In genomic region chr3:59135911-59136653, GRCm38 (mm10) we compare ENCODE assay signal across 21 mouse cellular contexts. TPM values are rescaled to one million over a fixed set of nuclear protein-coding genes. Genes with fewer than 3 reads are reported as not detected.
A peak's percentile ranks its signal among the peaks of the same experiment; 100 is the strongest.
DNase-seq lines count a peak whose midpoint lies in the region; ATAC-seq and TF ChIP-seq lines count a peak whose summit lies in the region.
"Had no signal": no experiment of that assay in that cellular context is flagged by ENCODE, and none has a peak within 500 bp of the region (broad histone marks: within the 10 kb centered on the region; RNA-seq: fewer than 3 reads in every experiment).

No protein-coding gene starts in this region.

- no peak for DNase-seq in hindbrain, embryonic 10.5 days (ENCODE audit: low spot score)
- peak; percentile 36 for DNase-seq in lung, postnatal 0 days (ENCODE audit: low spot score)
- no peak for DNase-seq in lung, postnatal 25 days (ENCODE audit: low spot score)
- DNase-seq in brain, embryonic 14.5 days (ENCODE audit: low read depth): peak; percentile 32
- DNase-seq: cerebellum, adult 8-10 months; gastrocnemius, postnatal 36 days; kidney, adult 8-10 months; kidney, postnatal 14 days; liver, embryonic 13.5 days; right cerebral cortex, postnatal 4 days; thymus, adult 2 months had no signal

- peak; percentile 66 for ATAC-seq in hindbrain, embryonic 15.5 days (ENCODE audit: low FRiP score, low read depth)
- peak; percentile 27; the same call in 1 of the 2 replicates for ATAC-seq in lung, postnatal 0 days
- peak; percentile 39; the same call in 1 of the 2 replicates for ATAC-seq in midbrain, embryonic 16.5 days
- ATAC-seq in heart, embryonic 11.5 days (replicated peaks; ENCODE audit: insufficient number of reproducible peaks, low FRiP score, low TSS enrichment): no peak

- no peaks in the 10 kb centered on the region for H3K9me3 ChIP-seq in hindbrain, embryonic 15.5 days
- H3K9me3 ChIP-seq in hindbrain, embryonic 10.5 days: no peaks in the 10 kb centered on the region
- no peaks in the 10 kb centered on the region for H3K9me3 ChIP-seq in lung, postnatal 0 days (ENCODE audit: low read length)
- H3K9me3 ChIP-seq in midbrain, embryonic 16.5 days (replicated peaks; ENCODE audit: control insufficient read depth, low read length, poor library complexity, severe bottlenecking): no peaks in the 10 kb centered on the region
- H3K9me3 ChIP-seq in heart, embryonic 11.5 days (replicated peaks; ENCODE audit: control insufficient read depth, low read length): no peaks in the 10 kb centered on the region
- H3K9me3 ChIP-seq: forebrain, embryonic 12.5 days; heart, embryonic 13.5 days; limb, embryonic 13.5 days; liver, embryonic 13.5 days; megakaryocyte, embryonic 14.5 days had no signal

- no peaks in the 10 kb centered on the region for H3K36me3 ChIP-seq in hindbrain, embryonic 15.5 days
- no peaks in the 10 kb centered on the region for H3K36me3 ChIP-seq in hindbrain, embryonic 10.5 days
- H3K36me3 ChIP-seq in lung, postnatal 0 days (ENCODE audit: insufficient read depth, low read length): no peaks in the 10 kb centered on the region
- no peaks in the 10 kb centered on the region for H3K36me3 ChIP-seq in midbrain, embryonic 16.5 days (ENCODE audit: control insufficient read depth, insufficient read depth, low read length)
- H3K36me3 ChIP-seq in heart, embryonic 11.5 days (ENCODE audit: control insufficient read depth, insufficient read depth, low read length): no peaks in the 10 kb centered on the region
- H3K36me3 ChIP-seq: forebrain, embryonic 12.5 days; heart, embryonic 13.5 days; limb, embryonic 13.5 days; liver, embryonic 13.5 days had no signal

- no peak for TF ChIP-seq CTCF in lung, postnatal 0 days (IDR thresholded peaks at IDR 0.05)
- TF ChIP-seq CTCF in brain, embryonic 14.5 days (IDR thresholded peaks at IDR 0.05; ENCODE audit: borderline replicate concordance, extremely low read depth, insufficient read depth, insufficient read length): no peak

- TF ChIP-seq EP300 in lung, postnatal 0 days (IDR thresholded peaks at IDR 0.05): no peak

- 82% methylated on average over 5 of the region's 5 CpGs for WGBS in hindbrain, embryonic 15.5 days
- 81% methylated on average over 5 of the region's 5 CpGs for WGBS in hindbrain, embryonic 10.5 days
- WGBS in lung, postnatal 0 days: 51% methylated on average over 5 of the region's 5 CpGs
- WGBS in midbrain, embryonic 16.5 days: 75% methylated on average over 5 of the region's 5 CpGs
- WGBS in heart, embryonic 11.5 days (ENCODE audit: insufficient replicate concordance): 70% methylated on average over 5 of the region's 5 CpGs

- H3K27ac ChIP-seq in hindbrain, embryonic 15.5 days (replicated peaks): peak overlapping the region; percentile 17; the same call in 1 of the 2 replicates
- H3K27ac ChIP-seq in hindbrain, embryonic 10.5 days: no peak overlapping the region
- H3K27ac ChIP-seq in lung, postnatal 0 days (ENCODE audit: low read length): no peak overlapping the region
- H3K27ac ChIP-seq in midbrain, embryonic 16.5 days (ENCODE audit: low read length): no peak overlapping the region
- H3K27ac ChIP-seq in heart, embryonic 11.5 days (ENCODE audit: low read depth, low read length): no peak overlapping the region
- H3K27ac ChIP-seq: forebrain, embryonic 12.5 days; heart, embryonic 13.5 days; limb, embryonic 13.5 days; liver, embryonic 13.5 days had no signal

- TF ChIP-seq POLR2A in brain, embryonic 14.5 days (IDR thresholded peaks at IDR 0.05; ENCODE audit: borderline replicate concordance, extremely low read depth, insufficient read depth, insufficient read length, poor library complexity, severe bottlenecking): no peak

- H3K4me2 ChIP-seq in hindbrain, embryonic 15.5 days: no peak overlapping the region
- H3K4me2 ChIP-seq in lung, postnatal 0 days (replicated peaks; ENCODE audit: low read depth, low read length): no peak overlapping the region
- no peak overlapping the region for H3K4me2 ChIP-seq in midbrain, embryonic 16.5 days (ENCODE audit: low read length)
- H3K4me2 ChIP-seq in heart, embryonic 11.5 days: no peak overlapping the region
- H3K4me2 ChIP-seq: forebrain, embryonic 12.5 days; heart, embryonic 13.5 days; limb, embryonic 13.5 days; liver, embryonic 13.5 days had no signal

- H3K4me3 ChIP-seq in hindbrain, embryonic 15.5 days: no peak overlapping the region
- H3K4me3 ChIP-seq in hindbrain, embryonic 10.5 days: no peak overlapping the region
- H3K4me3 ChIP-seq in lung, postnatal 0 days (ENCODE audit: low read depth, low read length): no peak overlapping the region
- H3K4me3 ChIP-seq in midbrain, embryonic 16.5 days (ENCODE audit: low read depth, low read length): no peak overlapping the region
- H3K4me3 ChIP-seq in heart, embryonic 11.5 days (ENCODE audit: low read depth, low read length): no peak overlapping the region
- H3K4me3 ChIP-seq: forebrain, embryonic 12.5 days; heart, embryonic 13.5 days; limb, embryonic 13.5 days; liver, embryonic 13.5 days; megakaryocyte, embryonic 14.5 days had no signal

- no peaks in the 10 kb centered on the region for H3K27me3 ChIP-seq in hindbrain, embryonic 15.5 days
- no peaks in the 10 kb centered on the region for H3K27me3 ChIP-seq in hindbrain, embryonic 10.5 days (ENCODE audit: insufficient read depth, poor library complexity, severe bottlenecking)
- no peaks in the 10 kb centered on the region for H3K27me3 ChIP-seq in lung, postnatal 0 days (replicated peaks; ENCODE audit: insufficient read depth, low read length)
- no peaks in the 10 kb centered on the region for H3K27me3 ChIP-seq in midbrain, embryonic 16.5 days (ENCODE audit: control insufficient read depth, insufficient read depth, low read depth, low read length)
- H3K27me3 ChIP-seq in heart, embryonic 11.5 days (ENCODE audit: control insufficient read depth, insufficient read depth, low read length): 0 out of 2 replicates have a peak, but pooled peaks cover 3% of the 10 kb centered on the region
- H3K27me3 ChIP-seq: forebrain, embryonic 12.5 days; limb, embryonic 13.5 days; liver, embryonic 13.5 days; megakaryocyte, embryonic 14.5 days had no signal

- H3K4me1 ChIP-seq in hindbrain, embryonic 15.5 days (replicated peaks): no peaks in the 10 kb centered on the region
- H3K4me1 ChIP-seq in hindbrain, embryonic 10.5 days (replicated peaks): no peaks in the 10 kb centered on the region
- no peaks in the 10 kb centered on the region for H3K4me1 ChIP-seq in lung, postnatal 0 days (ENCODE audit: insufficient read depth, low read depth, low read length)
- no peaks in the 10 kb centered on the region for H3K4me1 ChIP-seq in midbrain, embryonic 16.5 days (ENCODE audit: control insufficient read depth, insufficient read depth, low read length)
- H3K4me1 ChIP-seq in heart, embryonic 11.5 days (ENCODE audit: control insufficient read depth, insufficient read depth, low read length): 0 out of 2 replicates have a peak, but pooled peaks cover 7% of the 10 kb centered on the region
- H3K4me1 ChIP-seq: forebrain, embryonic 12.5 days; limb, embryonic 13.5 days had no signal

- H3K9ac ChIP-seq in hindbrain, embryonic 15.5 days: no peak overlapping the region
- no peak overlapping the region for H3K9ac ChIP-seq in lung, postnatal 0 days (replicated peaks; ENCODE audit: low read depth)
- no peak overlapping the region for H3K9ac ChIP-seq in midbrain, embryonic 16.5 days (ENCODE audit: low read depth, low read length)
- no peak overlapping the region for H3K9ac ChIP-seq in heart, embryonic 11.5 days (ENCODE audit: low read depth, low read length)
- H3K9ac ChIP-seq: forebrain, embryonic 12.5 days; heart, embryonic 13.5 days; limb, embryonic 13.5 days; liver, embryonic 13.5 days had no signal

RNA-seq across cellular contexts. Expression of gene P2ry14, which starts 17.3 kb away (rescaled TPM):
- 3.3 and 3.8 TPM in 2 replicates for polyA plus RNA-seq in hindbrain, embryonic 15.5 days (2015; fragmentation: Nextera tagmentation; extraction: Ambion mirVana)
- polyA plus RNA-seq in hindbrain, embryonic 10.5 days (2016; fragmentation: Nextera tagmentation; extraction: Ambion mirVana): 1.9 and 2.3 TPM in 2 replicates
- 65.2 and 68.4 TPM in 2 replicates for polyA plus RNA-seq in lung, postnatal 0 days (2015; fragmentation: Nextera tagmentation; extraction: Ambion mirVana)
- 1.0 and 1.4 TPM in 2 replicates for polyA plus RNA-seq in brain, embryonic 14.5 days (2012; rRNA removed)
- polyA plus RNA-seq in midbrain, embryonic 16.5 days (2015; fragmentation: Nextera tagmentation; extraction: Ambion mirVana): 4.0 and 4.7 TPM in 2 replicates
- 1.4 and 2.9 TPM in 2 replicates for polyA plus RNA-seq in heart, embryonic 11.5 days (2014; fragmentation: Nextera tagmentation; extraction: Ambion mirVana)
- polyA plus RNA-seq: C2C12 had no signal

RNA-seq across cellular contexts. Expression of gene Gpr171, which starts 34.5 kb away (rescaled TPM):
- 0.89 and 1.2 TPM in 2 replicates for polyA plus RNA-seq in hindbrain, embryonic 15.5 days (2015; fragmentation: Nextera tagmentation; extraction: Ambion mirVana)
- 0.76 and 1.5 TPM in 2 replicates for polyA plus RNA-seq in hindbrain, embryonic 10.5 days (2016; fragmentation: Nextera tagmentation; extraction: Ambion mirVana)
- polyA plus RNA-seq in lung, postnatal 0 days (2015; fragmentation: Nextera tagmentation; extraction: Ambion mirVana): 0.68 and 1.1 TPM in 2 replicates
- not detected in 2 replicates for polyA plus RNA-seq in brain, embryonic 14.5 days (2012; rRNA removed)
- 1.2 and 1.5 TPM in 2 replicates for polyA plus RNA-seq in midbrain, embryonic 16.5 days (2015; fragmentation: Nextera tagmentation; extraction: Ambion mirVana)
- 1.3 TPM in 2 replicates for polyA plus RNA-seq in heart, embryonic 11.5 days (2014; fragmentation: Nextera tagmentation; extraction: Ambion mirVana)
- polyA plus RNA-seq: C2C12 had no signal

RNA-seq across cellular contexts. Expression of gene Gpr87, which starts 58.8 kb away (rescaled TPM):
- 0.09 and 0.14 TPM in 2 replicates for polyA plus RNA-seq in hindbrain, embryonic 15.5 days (2015; fragmentation: Nextera tagmentation; extraction: Ambion mirVana)
- polyA plus RNA-seq in hindbrain, embryonic 10.5 days (2016; fragmentation: Nextera tagmentation; extraction: Ambion mirVana): 0.26 and 0.31 TPM in 2 replicates
- polyA plus RNA-seq in lung, postnatal 0 days (2015; fragmentation: Nextera tagmentation; extraction: Ambion mirVana): not detected in 2 replicates
- polyA plus RNA-seq in brain, embryonic 14.5 days (2012; rRNA removed): 0.08 and 0.48 TPM in 2 replicates
- polyA plus RNA-seq in midbrain, embryonic 16.5 days (2015; fragmentation: Nextera tagmentation; extraction: Ambion mirVana): 0.14 TPM in 1 of 2 replicates, not detected in the other
- not detected in 2 replicates for polyA plus RNA-seq in heart, embryonic 11.5 days (2014; fragmentation: Nextera tagmentation; extraction: Ambion mirVana)
- polyA plus RNA-seq: C2C12; heart, embryonic 13.5 days; intestine, embryonic 14.5 days; liver, embryonic 13.5 days; lung, embryonic 16.5 days had no signal

Comparison
In these comparisons a context has a peak if more than half of its experiments do, and no peak if none do; other contexts are left out.
1. DNase-seq: peak in lung, postnatal 0 days (single experiment) and brain, embryonic 14.5 days (single experiment); none in hindbrain, embryonic 10.5 days (single experiment) and lung, postnatal 25 days (single experiment).
2. RNA of gene P2ry14, which starts 17.3 kb away (polyA plus RNA-seq): 65.2 to 68.4 TPM in lung, postnatal 0 days; 4.0 to 4.7 TPM in midbrain, embryonic 16.5 days, 3.3 to 3.8 TPM in hindbrain, embryonic 15.5 days, 1.4 to 2.9 TPM in heart, embryonic 11.5 days, 1.9 to 2.3 TPM in hindbrain, embryonic 10.5 days and 1.0 to 1.4 TPM in brain, embryonic 14.5 days; every median in the first group is over 10 times any median in the second.